Mouse (Mus musculus) left cerebral cortex, postnatal 4 days (tissue): ENCODE measurements at regions not wholly inside any gene's neighbourhood (a gene's known extent, or its start where the extent isn't known, plus 50 kb on each side); places are given as distances from the start of the nearest gene placed in this dataset.

ENCODE experiments used
- DNase-seq: peaks from one replicate; pipeline ENCODE4 v3.0.0-alpha.2; 2022
- intact Hi-C: fragments of 180-260 bp; cut with DNase I; formaldehyde crosslinking; loops from one replicate; pipeline ENCODE4 v1.15.1; 2025

- intact Hi-C loops, result no loop called here
- no peak for DNase-seq
Measured at GRCm38 (mm10) chr5:102428310-102428709, 52.9 kb upstream of the Arhgap24 start.
